Comparison of ENCODE assay signal across 9 mouse cellular contexts in the genomic region with DNA sequence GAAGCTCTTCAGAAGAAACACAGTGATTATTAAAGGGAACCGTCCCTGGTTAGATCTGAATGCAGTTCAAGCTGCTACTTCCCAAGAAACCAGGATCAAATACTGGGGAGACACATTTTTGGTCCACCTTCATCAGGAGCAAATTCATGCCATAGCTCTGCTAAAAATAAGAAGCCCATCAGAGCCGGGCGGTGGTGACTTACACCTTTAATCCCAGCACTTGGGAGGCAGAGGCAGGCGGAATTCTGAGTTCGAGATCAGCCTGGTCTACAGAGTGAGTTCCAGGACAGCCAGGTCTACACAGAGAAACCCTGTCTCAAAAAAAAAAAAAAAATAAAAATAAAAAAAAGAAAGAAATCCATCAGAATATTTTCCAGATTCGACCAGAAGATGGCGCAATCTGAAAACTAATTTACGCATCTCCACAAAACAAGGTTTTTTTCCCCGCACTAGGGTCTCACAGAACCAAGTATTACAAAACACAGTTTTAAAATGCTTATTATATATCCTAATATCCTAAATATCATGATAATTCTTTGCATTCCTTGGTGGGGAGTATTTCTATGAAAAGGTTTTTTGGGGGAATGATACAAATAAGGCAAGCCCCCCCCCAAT. TPM values are rescaled to one million over a fixed set of nuclear protein-coding genes. Genes with fewer than 3 reads are reported as not detected.
DNase-seq lines count a peak whose midpoint lies in the region; ATAC-seq lines count a peak whose summit lies in the region.
"Had no signal": no experiment of that assay in that cellular context is flagged by ENCODE, and none has a peak within 500 bp of the region (broad histone marks: within the 10 kb centered on the region; RNA-seq: fewer than 3 reads in every experiment).

No protein-coding gene starts in this region.

- no peaks in the 10 kb centered on the region for H3K36me3 ChIP-seq in limb, embryonic 15.5 days

- intact Hi-C loops in left cerebral cortex, postnatal 25 days (cut with DNase I), result loop anchor here (1.0 to 5.0 kb wide), 2 partner anchors 239 to 395 kb away; no protein-coding TSS in a partner anchor
- intact Hi-C loops in left cerebral cortex, postnatal 36 days (cut with DNase I), result loop anchor here (5.0 kb wide), 1 partner anchor 239 kb away; no protein-coding TSS in a partner anchor

- DNase-seq in adrenal gland, postnatal 14 days, result peak; percentile 22
- DNase-seq in adrenal gland, postnatal 25 days, result no peak
- peak; percentile 9 to 22 for DNase-seq in left cerebral cortex, postnatal 25 days (ENCODE audit: low spot score in 2 of 2)
- DNase-seq in left cerebral cortex, postnatal 36 days (ENCODE audit: low spot score in 2 of 2), result no peak
- peak; percentile 45 for DNase-seq in brain, embryonic 18.5 days (ENCODE audit: low read depth, low spot score)
- no peak for DNase-seq in frontal cortex, postnatal 36 days (ENCODE audit: low spot score in 2 of 2)

- H3K4me2 ChIP-seq in limb, embryonic 15.5 days, result 0 out of 2 replicates have a peak overlapping the region, but pooled peaks have one; percentile 7

- H3K27me3 ChIP-seq in limb, embryonic 15.5 days, result no peaks in the 10 kb centered on the region

- H3K4me1 ChIP-seq in limb, embryonic 15.5 days, result 0 out of 2 replicates have a peak, but pooled peaks cover 2% of the 10 kb centered on the region

- no peak overlapping the region for H3K4me3 ChIP-seq in limb, embryonic 15.5 days

- 45% methylated on average over 9 of the region's 9 CpGs for whole genome bisulfite sequencing in limb, embryonic 15.5 days

- no peak overlapping the region for H3K9ac ChIP-seq in limb, embryonic 15.5 days

- no peak for ATAC-seq in limb, embryonic 15.5 days (ENCODE audit: insufficient number of reproducible peaks, low FRiP score, low TSS enrichment, low read depth)
- no peak for ATAC-seq in megakaryocyte, adult 5-6 weeks (ENCODE audit: poor library complexity, severe bottlenecking)

- peak overlapping the region; percentile 6; the same call in 1 of the 2 replicates for H3K27ac ChIP-seq in limb, embryonic 15.5 days

- no peaks in the 10 kb centered on the region for H3K9me3 ChIP-seq in limb, embryonic 15.5 days

RNA-seq across cellular contexts. Expression of a gene that starts 45.4 kb away (rescaled TPM):
- not detected in 2 replicates for total RNA-seq in adrenal gland, postnatal 14 days (2021)
- not detected in 2 replicates for total RNA-seq in adrenal gland, postnatal 25 days (2021)
- total RNA-seq in left cerebral cortex, postnatal 25 days (2021), result not detected
- not detected for total RNA-seq in left cerebral cortex, postnatal 36 days (2021)
- not detected in 2 replicates for polyA plus RNA-seq in limb, embryonic 15.5 days (2015; fragmentation: Nextera tagmentation; extraction: Ambion mirVana)
- not detected in 2 replicates for total RNA-seq in megakaryocyte, adult 5-6 weeks (2015)
- not detected in 2 replicates for total RNA-seq in megakaryocyte, adult 5-6 weeks (2017)
- polyA plus RNA-seq: lung, embryonic 16.5 days had no signal

Comparison
In these comparisons a context has a peak if more than half of its experiments do, and no peak if none do; other contexts are left out.
1. DNase-seq: peak in adrenal gland, postnatal 14 days (single experiment), left cerebral cortex, postnatal 25 days (2 of 2) and brain, embryonic 18.5 days (single experiment); none in adrenal gland, postnatal 25 days (single experiment), left cerebral cortex, postnatal 36 days (0 of 2) and frontal cortex, postnatal 36 days (0 of 2).